Mouse (Mus musculus) G1E (cell line): ENCODE results near the gene Pdia2.

Experiments
- CTCF ChIP-seq: IDR thresholded peaks from 2 replicates; pipeline ENCODE4 v1.5.1; 2012; ENCODE audit warnings: low read depth, low read length, inconsistent platforms, mixed read lengths
- GATA1 ChIP-seq: IDR thresholded peaks from 2 replicates; pipeline ENCODE4 v1.6.1; 2012; ENCODE audit warnings: borderline replicate concordance, low read length, inconsistent platforms, mixed read lengths

DNA sequence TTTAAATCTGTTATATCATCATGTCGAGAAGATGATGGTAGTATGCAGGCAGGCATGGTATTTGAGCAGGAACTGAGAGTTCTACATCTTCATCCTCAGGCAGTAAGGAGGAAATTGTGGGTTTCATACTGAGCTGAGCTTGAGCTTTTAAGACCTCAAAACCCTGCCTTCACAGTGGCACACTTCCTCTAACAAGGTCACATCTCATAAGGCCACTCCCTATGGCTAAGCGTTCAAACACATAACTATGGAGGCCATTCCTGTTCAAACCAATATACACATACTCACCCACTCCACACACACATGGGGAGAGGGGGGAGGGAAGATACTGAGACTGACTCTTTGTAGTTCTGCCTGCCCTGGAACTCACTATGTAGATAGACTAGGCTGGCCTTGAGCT lies 30.8 kb downstream of the Pdia2 start:
- TF ChIP-seq CTCF (no peak), GATA1 (no peak)
